Mouse (Mus musculus) 416B (cell line): ENCODE data around the gene Bcl11a.

ENCODE experiments used
- DNase-seq: peaks from one replicate; pipeline ENCODE4 v3.0.0; 2011; ENCODE audit warnings: low read depth

Bcl11a gene

DNA sequence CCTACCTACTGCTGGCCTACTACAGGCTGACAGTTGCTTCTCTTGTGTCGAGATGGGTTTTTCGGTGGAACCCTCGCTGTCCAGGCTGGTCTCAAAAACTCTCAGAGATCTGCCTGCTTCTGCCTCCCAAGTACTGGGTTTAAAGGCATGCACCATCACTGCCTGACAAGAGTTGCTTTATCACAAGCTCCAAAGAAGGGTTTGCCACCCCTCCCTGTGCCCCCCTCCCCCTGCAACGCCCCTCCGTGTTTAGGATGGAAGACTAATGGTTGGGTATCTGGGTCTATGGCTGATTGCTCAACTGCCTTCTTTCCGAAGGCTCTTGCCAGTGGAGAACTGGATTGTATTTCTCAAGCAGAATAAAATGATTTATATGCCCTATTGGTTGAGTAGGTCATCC is 54.5 kb downstream of the Bcl11a start:
- no peak for DNase-seq

DNA sequence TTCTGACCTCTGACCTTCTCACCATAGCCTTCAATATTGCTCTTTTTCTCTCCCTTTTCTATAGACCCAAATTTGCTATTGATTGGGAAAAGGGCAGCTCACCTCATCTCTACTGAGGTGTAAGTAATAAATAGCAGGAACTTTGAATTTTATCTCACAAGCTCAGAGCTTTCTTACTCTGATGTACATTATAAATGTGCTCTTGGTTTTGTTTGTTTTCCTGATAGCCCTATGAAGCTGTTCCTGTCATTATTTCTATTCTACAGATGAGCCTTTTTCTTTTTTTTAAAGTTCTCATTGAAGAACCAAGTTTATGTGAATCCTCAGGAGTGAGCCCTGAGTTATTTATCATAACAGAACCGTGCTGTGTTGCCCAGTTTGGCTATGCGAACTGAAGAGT is 55.0 kb downstream of the Bcl11a start:
- DNase-seq = no peak

DNA sequence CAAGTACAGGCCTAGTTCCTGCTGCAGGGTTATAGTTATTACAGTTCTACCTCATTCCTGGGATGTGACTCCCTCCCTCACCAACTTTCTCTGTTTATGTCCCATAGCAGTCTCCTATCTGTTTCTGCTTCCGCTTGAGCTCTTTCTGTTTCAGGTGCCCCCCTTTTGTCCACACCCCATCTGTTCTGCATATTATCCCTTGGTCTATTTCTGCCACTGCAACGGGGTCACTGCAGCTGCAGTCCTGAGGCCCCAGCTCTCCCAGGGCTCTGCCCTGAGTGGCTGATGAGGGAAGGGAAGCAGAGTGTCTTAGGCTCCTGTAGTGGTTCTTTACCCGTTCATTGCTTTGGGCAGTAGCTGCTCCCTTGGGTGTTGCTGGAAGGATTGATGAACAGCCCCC is 55.6 kb downstream of the Bcl11a start:
- DNase-seq = no peak

DNA sequence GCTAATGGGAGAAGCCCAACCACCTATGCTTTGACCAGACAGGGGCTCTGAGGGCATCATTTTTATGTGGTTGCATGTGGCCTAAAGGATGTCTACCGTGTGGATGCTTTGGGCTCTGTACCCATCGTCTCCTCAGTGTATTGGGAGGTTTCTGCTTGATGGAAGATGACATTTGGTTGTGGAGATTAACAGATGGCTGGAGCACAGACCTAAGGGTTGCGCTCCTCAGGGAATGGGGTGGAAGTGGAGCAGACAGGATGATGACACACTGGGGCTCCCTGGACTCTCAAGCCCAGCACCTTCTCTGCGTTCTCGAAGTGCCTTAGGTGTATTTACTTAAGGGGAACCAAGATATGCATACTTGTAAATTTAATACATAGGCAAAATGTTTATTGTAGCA is 56.1 kb downstream of the Bcl11a start:
- DNase-seq = no peak

DNA sequence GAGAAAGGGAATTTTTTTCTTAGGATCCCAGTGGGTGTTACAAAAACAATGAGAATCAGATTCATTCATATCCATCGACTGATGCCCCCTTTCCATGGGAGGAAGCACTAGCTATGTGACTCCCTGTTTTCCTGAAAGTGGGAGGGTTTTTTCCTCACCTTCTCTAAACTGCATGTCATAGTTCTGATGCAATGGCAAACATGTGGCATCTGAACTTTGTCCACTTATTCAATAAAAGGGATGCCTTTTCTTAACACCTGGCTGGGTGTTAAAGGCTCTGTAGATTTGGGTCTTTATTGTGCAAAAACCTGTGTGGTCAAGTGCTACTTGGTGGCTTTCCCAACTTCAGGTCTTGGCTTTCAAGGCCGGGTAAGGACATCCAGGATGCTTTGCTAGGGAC is 57.4 kb downstream of the Bcl11a start:
- no peak for DNase-seq

DNA sequence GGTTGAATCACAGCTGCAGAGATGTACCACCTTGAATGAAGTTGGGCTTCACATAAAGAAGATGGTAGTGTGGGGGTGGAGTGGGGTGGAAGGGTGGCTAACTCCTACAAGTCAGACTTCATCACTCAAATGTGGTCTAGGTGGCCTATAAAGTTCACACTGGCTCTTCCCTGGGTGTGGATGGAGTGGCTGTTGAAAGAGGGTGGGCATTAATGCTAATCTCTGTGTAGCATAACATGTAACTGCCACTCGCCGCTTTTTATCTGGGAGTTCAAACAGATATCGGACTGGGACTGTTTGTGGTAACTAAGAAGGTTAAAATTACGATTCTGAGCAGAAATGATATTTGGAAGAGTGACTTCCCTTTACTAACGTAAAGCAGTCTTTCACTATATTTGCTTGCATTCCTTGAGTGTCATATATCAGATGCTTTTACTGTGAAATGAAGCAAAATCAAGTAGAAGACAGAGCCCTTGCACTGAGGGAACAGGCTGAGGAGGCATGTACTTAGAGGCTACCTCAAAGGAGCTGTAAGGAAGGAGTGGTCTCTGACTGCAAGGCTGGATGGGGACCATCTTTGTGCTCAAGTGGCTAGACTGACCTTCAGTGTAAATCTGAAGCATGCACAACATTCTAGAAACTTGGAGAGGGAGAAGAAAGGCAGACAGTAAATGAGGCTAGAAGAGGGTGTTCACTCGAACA is 58.4 kb downstream of the Bcl11a start:
- DNase-seq = no peak

DNA sequence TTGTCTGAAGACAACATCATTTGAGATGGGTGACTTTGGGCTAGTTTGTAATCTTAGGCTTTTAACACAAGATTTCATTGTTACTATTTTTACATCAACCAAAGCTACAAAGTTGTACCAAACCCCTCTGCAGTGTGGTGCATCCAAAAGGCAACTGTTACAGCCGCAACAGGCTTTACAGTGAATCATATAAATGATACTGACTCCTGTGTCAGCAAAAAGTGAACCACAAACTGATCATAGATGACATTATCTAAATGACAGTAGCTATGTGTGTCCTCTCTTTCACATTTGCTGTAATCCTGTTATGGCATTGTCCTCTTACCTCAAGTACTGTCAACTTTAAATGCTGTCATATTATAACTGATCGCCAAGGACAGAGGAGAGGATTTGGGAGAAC is 60.0 kb downstream of the Bcl11a start:
- no peak for DNase-seq

DNA sequence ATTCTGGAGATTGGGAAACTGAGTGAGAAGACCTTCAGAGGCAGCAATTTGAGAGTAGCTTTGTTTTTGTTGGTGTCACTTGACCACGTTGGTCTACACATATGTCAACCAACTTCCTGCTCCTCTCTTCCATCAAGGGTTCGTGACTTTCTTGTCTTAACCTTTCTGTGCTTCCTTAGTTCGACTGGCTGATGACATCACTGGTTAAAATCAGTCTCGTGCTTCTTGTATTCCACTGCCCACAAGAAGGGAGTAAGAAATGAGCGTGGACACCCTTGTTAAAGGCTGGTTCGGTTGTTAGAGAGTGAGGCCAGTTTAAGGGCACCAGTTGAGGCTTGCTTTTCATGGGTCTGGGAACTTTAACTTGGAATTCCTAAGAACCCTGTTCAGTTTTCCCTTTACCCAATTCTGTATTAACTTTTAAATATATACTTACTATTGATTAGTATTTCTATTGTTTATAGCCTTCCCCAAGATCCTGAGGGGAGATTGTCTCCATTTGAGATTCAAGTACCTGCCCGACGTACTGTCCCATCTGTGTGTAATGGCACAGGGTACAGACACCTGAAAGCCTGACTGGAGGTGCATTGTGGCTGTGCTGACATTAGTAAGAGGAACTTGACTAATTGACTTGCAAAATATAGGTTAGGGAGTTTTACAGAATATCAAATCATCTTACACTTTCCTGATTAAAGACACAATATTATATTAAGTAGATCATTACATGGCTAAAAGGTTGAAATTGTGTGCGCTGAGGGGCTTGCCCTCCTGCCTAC is 60.9 kb downstream of the Bcl11a start:
- no peak for DNase-seq

DNA sequence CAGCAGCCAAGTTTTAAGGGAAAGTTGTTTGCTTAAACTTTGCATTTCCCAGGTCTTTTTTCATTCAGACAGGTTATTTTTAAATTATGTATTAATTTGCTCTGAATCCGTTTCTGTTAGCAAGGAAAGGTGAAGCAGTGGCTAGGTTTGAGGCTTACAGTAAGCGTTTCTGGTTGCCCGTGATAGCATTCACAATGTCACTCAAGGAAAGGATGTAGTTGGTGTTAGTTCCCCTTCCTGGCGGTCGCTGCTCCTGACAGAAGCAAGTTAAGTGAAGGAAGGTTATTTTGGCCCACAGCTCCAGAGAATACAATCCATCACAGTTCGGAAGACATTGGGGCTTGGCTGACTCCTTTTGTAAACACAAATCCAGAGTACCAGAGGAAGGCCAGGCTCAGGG is 61.6 kb downstream of the Bcl11a start:
- DNase-seq = no peak

DNA sequence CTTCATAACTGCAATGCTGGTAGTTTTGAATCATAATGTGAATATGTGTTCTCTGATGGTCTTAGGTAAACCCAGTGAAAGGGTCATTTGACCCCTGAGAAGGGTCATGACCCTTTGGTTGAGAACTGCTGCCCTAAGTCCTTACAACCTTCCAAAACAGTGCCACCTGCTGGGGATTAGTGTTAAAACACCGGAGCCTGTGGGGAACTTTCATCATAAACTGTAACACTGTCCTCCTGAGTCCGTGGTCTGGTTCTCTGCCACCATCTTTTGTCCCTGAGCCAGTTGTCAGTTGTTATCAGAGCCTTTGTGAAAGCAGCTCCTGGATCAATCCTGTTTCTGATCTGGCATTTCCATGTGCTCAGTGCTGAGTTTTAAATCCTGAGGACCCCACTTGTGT is 62.1 kb downstream of the Bcl11a start:
- DNase-seq = no peak

DNA sequence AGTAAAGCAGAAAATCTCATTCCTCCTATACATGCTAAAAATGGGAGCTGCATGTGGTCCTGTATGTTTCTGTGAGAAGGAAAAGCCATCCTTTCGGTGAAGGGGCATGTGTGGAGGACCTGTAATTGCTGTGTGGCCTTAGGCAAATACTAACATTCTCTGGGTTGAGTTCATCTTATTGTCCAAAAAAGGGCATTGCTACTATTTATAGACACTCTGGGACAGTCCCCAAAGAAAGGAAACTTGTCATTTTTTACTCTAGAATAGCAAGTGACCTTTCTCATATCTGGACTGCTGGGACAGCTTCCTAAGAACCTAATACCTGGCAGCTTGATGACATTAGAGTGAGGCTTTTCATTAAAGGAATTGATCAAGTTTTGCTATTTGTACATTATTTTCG is 63.1 kb downstream of the Bcl11a start:
- DNase-seq = no peak

DNA sequence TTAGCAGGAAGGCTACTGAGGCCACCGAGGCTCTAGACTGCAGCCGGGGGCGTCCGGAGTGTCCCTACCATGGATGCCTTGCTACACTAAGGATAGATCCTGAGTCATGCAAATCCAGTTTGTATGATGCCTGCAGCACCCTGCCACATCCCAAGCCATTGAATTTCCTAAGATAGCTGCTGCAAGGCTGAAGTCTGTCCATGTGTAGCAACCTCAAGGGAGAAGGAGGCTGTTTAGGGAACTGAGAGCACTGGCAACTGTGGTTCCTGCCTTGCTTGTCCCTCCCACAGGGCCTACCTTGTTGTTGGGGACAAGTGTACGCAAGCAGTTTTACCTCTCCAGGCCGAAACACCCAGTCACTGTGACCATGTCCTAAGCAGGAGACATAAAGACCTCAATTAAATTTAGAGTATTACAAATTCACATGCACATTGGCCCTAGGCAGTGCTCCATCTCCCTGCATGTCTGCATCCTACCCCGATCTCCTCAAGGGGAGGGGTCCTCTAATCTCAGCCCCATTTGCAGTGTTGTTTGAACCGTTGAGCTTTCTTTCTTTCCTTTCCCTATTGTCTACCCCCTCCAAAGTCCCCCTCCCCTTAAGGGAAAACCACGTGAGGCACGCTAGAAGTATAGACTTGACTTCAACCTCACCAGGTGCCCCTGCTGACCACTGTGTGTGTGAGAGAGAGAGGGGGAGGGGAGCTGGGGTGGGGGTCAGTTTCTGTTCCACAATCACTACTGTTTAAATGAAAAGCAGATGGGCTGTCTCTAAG is 63.8 kb downstream of the Bcl11a start:
- DNase-seq = no peak

DNA sequence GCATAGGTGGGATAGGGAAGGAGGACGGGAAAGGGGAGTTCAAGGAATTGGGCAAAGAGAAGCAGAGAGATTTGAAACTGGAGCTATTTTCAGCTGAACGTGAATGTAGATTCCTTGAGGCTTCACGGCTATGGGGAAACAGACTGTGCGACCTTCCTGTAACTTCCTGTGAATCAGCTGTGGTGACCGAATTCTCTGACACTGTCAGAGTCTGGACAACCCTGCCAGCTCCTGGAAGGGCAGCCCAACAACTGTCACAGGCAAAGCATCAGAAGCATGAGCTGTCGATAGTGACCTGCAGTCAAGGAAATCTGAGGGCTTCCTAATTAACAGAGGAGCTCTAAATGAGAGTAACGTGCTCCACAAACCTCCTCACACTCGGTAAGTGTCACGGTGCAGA is 64.5 kb downstream of the Bcl11a start:
- DNase-seq = peak; percentile 7

DNA sequence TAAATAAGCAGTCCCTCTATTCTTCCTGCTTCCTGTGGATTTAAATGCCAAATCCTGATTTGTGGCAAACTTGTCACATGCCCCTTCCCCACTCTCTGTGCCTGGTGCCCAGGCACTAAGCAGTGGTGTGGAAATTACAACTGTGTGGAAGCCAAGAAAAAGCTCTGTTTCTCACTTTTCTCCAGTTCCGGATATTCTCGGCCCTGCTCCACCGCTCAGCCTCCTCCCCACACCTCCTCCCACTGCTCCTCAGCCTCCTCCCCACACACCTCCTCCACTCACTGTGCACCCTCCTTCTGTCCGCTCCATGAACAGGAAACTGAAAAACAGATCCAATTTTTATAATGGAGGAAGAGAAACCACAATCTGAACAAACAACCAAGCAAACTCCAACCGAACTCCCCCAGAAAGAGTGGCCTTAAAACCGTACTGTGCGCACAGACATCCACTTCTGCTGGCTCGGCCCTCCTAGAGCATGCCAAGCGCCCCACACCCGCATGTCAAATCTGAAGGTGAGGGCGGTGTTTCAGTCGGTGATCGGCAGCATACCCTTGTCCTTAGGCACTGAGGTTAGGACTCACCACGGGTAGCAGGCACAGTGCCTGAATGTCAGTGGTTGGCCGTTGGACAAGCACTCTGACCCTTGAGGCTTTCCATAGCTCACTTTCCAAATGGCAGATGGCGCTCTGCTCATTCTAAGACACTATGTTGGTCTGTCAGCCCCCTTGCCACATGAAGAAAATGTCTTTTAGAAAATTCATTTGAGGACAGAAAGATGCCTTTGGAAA is 66.5 kb downstream of the Bcl11a start:
- no peak for DNase-seq

DNA sequence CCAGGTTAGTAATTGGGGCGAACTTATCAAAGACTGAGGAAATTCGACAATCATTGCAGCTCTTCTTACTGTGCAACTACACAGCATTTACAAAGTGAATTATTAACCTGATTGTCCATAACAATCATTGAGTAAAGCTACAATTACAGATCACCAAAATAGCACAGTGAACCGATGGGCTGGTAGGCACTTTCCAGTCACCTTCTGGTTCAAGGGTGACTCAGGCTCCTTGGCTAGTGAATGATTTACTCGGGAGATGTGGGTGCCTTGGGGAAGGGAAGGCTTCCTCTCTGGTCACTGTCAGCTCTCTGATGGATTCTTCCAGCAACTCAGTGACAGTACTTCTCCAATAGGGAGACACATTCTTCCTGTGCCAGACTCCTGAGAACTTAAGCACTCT is 68.2 kb downstream of the Bcl11a start:
- DNase-seq = no peak

DNA sequence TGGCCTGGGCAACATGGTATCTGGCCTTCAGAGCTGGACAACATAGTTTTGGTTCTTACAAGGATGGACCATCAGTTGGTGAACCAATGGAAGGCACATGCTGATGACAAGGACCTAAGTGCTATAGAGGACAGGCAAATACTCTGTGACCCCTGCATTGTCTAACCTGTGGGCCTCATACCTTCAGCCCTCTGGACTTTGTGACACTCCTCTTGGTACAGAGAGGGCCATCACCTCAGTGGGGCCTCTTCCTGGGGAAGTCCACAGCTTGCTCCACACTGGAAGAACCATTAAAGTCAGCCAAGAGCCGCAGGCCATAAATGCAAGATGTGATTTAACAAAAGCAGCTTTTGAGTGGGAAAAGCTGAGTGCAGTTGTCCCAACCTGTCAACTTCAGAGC is 68.6 kb downstream of the Bcl11a start:
- no peak for DNase-seq

DNA sequence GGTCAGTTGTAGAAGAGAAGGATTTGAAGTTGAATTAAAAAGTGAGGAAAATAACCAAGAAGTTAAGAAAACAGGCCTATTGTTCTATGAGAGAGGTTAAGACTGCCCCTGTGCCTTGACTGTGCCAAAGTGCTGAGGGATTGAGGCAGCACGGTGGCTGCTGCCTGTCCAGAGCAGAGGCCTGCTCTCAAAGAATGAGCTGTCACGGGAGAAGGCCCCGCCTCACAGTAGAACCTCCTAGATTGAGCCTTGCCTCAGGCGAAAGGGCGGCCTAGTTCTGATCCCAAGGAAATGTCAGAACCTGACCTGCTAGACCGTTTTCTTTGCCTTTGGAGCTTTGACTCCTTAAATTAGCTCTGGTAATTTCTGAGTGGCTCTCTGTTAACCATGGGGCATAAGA is 69.8 kb downstream of the Bcl11a start:
- no peak for DNase-seq

DNA sequence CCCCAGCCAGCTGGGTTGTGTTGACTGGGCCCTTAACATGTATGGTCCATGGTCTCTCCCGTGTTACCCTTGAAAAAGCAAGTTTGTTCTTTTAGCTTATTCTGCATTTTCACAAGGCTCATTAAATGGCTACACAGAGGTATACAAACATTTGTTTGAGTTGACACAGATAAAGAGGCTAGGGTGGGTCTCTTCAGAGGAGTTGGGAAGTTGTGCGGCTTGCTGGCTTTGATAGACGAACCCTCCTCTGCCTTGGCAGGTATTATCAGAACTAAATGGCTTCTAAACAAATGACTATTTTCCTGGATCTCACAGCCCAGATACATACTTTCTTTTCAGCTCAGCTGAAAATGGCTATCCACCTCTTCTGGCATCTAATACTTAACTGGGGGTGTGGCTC is 70.7 kb downstream of the Bcl11a start:
- no peak for DNase-seq

DNA sequence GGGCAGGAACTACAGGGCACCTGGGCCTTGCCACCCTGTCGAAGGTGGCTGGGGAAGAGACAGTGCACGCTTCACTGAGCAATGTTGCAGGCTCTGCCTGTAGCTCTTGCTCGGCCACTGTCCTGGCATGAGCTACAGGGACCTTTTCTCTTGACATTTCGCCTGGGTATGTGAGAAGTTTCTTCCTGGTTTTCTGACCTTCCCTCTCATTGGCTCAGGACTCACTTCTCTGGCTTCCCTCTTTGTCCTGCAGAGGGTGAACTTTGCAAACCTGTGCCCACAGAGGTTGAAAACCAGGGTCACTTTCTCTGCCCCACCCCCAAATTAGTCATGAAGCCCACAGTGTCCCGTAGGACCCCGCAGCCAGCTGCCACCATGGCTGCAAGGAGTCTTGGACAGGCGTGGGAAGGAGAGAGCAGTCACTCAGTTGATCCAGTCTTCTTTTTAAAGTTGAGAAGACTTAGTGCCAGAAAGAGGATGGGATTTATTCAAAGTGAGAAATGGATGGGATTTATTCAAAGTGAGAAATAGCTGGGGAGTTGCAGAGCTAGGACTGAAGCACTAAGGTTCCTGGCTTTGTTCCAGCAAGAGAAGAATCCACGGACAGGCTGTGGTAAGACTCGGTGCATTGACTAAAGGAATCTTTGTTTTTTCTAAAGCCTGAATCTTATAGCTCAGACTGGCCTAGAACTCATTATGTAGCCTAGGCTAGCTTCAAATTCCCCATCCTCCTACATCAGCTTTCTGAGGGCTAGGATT is 71.8 kb downstream of the Bcl11a start:
- no peak for DNase-seq

DNA sequence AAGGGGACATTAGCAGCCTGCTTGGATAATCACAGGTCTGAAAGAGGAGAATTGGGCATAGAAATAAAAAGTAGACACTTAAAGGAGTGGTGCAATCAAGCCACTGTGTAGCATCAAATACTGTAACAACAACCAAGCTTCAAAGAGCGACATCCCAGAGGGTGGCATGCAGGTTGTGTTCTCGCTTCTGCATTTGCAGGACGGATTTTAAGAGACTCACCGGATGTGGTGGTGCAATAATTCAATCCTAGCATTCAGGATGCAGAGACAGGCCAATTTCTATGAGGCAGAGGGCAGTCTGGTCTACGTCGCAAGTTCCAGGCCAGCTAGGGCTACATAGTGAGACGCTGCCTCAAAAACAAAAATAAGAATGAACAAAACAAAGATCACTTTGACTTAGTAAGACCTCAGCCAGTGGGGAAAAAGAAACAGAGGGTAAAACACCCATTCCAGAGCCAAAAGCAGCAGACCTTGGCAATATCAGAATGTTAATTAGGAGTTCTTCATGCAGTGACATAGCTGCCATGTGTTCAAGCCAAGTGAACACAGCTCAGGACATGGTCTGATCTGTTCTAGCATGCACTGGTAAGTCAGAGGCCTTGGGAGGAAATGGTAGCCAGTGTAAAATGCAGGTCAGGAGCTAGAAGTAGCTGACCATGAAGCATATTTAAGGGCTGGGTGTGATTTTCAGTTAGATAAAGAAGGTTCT is 74.4 kb downstream of the Bcl11a start:
- DNase-seq = no peak

DNA sequence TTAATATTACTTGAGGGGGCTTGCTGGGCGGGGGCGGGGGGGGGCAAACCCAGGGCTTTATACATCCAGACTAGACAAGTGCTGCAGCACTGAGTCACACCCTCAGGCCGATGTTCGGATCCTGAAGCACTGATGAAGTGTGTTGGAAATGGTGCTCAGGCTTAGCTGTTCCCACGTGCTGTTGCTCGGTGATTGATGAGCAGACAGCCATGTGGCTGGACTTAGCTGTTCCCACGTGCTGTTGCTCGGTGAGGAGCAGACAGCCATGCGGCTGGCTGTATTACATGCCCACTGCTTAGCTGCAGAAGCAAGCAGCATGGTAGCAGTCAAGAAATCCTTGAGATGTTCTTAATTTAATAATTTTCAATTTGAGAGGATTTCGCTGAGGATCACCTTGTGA is 75.2 kb downstream of the Bcl11a start:
- no peak for DNase-seq
